Mouse (Mus musculus): ENCODE measurements at regions not wholly inside any gene's neighbourhood (a gene's known extent, or its start where the extent isn't known, plus 50 kb on each side); places are given as distances from the start of the nearest gene placed in this dataset.

- H3K27me3 ChIP-seq (ENCODE audit: control insufficient read depth in 1 of 2, insufficient read depth in 2 of 2, low read length in 2 of 2) = no peaks in the 10 kb centered on the region
- TF ChIP-seq GATA1 (IDR thresholded peaks at IDR 0.05; ENCODE audit: low read depth, low read length) = no peak
- no peak for TF ChIP-seq SIN3A (IDR thresholded peaks at IDR 0.05; ENCODE audit: low read length)
- no peak for TF ChIP-seq NELFE (IDR thresholded peaks at IDR 0.05; ENCODE audit: low read depth, low read length)
- no peak for TF ChIP-seq KAT2A (conservative IDR thresholded peaks at IDR 0.05; ENCODE audit: low read depth, low read length)
- no peak for TF ChIP-seq CHD1 (IDR thresholded peaks at IDR 0.05; ENCODE audit: low read depth, low read length)
- no peak overlapping the region for H3K27ac ChIP-seq (ENCODE audit: control insufficient read depth, low read depth, low read length)
- no peaks in the 10 kb centered on the region for H3K79me2 ChIP-seq (ENCODE audit: control insufficient read depth, insufficient read depth, low read length, poor library complexity)
- H3K9me3 ChIP-seq (replicated peaks; ENCODE audit: insufficient read depth, low read length) = no peaks in the 10 kb centered on the region; the same call in 1 of the 2 replicates
- no peak for DNase-seq (ENCODE audit: low read depth, low spot score)
- H3K36me3 ChIP-seq (ENCODE audit: control insufficient read depth in 1 of 2, insufficient read depth in 2 of 2, low read length in 2 of 2) = no peaks in the 10 kb centered on the region
- H3K4me1 ChIP-seq (ENCODE audit: control insufficient read depth in 1 of 2, insufficient read depth in 2 of 2, low read length in 2 of 2) = no peaks in the 10 kb centered on the region
- H3K9ac ChIP-seq (ENCODE audit: control insufficient read depth, low read depth, low read length, poor library complexity, severe bottlenecking) = no peak overlapping the region
- H3K4me3 ChIP-seq (ENCODE audit: control insufficient read depth in 1 of 2, insufficient read depth in 1 of 2, low read depth in 2 of 2, low read length in 2 of 2) = no peak overlapping the region
Observed at GRCm38 (mm10) chr3:143574035-143574864, 630.8 kb downstream of the Lmo4 start.

- no peak overlapping the region for H3K4me3 ChIP-seq (ENCODE audit: control insufficient read depth in 1 of 2, insufficient read depth in 1 of 2, low read depth in 2 of 2, low read length in 2 of 2)
- TF ChIP-seq RAD21 (IDR thresholded peaks at IDR 0.05; ENCODE audit: low read depth, low read length) (no peak), CTCF (IDR thresholded peaks at IDR 0.05 in 2 of 3, conservative IDR thresholded peaks at IDR 0.05 in 1 of 3; ENCODE audit: control insufficient read depth in 1 of 3, insufficient read depth in 1 of 3, low read depth in 2 of 3, low read length in 3 of 3, poor library complexity in 1 of 3, severe bottlenecking in 1 of 3) (no peak), ZKSCAN1 (IDR thresholded peaks at IDR 0.05; ENCODE audit: low read depth, low read length) (no peak), JUND (IDR thresholded peaks at IDR 0.05; ENCODE audit: low read depth, low read length) (no peak), ZC3H11A (IDR thresholded peaks at IDR 0.05; ENCODE audit: low read depth, low read length) (no peak), CHD1 (IDR thresholded peaks at IDR 0.05; ENCODE audit: low read depth, low read length) (no peak), E2F4 (IDR thresholded peaks at IDR 0.05; ENCODE audit: borderline replicate concordance, low read depth, low read length) (no peak), TAL1 (IDR thresholded peaks at IDR 0.05; ENCODE audit: low read length) (no peak), MXI1 (IDR thresholded peaks at IDR 0.05; ENCODE audit: low read depth, low read length) (no peak), NELFE (IDR thresholded peaks at IDR 0.05; ENCODE audit: low read depth, low read length) (no peak), SIN3A (IDR thresholded peaks at IDR 0.05; ENCODE audit: low read length) (no peak), POLR2AphosphoS5 (IDR thresholded peaks at IDR 0.05; ENCODE audit: borderline replicate concordance, low read depth, low read length) (no peak)
- H3K27ac ChIP-seq (ENCODE audit: control insufficient read depth, low read depth, low read length) = no peak overlapping the region
Observed at GRCm38 (mm10) chr3:143569930-143570329, 635.1 kb downstream of the Lmo4 start.

More at GRCm38 (mm10) chr3:143569930-143570329, 635.1 kb downstream of the Lmo4 start:
- H3K27me3 ChIP-seq (ENCODE audit: control insufficient read depth in 1 of 2, insufficient read depth in 2 of 2, low read length in 2 of 2) = no peaks in the 10 kb centered on the region
- H3K9me3 ChIP-seq (replicated peaks; ENCODE audit: insufficient read depth, low read length) = no peaks in the 10 kb centered on the region; the same call in 1 of the 2 replicates
- DNase-seq (ENCODE audit: low read depth, low spot score) = no peak
- H3K79me2 ChIP-seq (ENCODE audit: control insufficient read depth, insufficient read depth, low read length, poor library complexity) = no peaks in the 10 kb centered on the region
- no peaks in the 10 kb centered on the region for H3K36me3 ChIP-seq (ENCODE audit: control insufficient read depth in 1 of 2, insufficient read depth in 2 of 2, low read length in 2 of 2)
- H3K4me1 ChIP-seq (ENCODE audit: control insufficient read depth in 1 of 2, insufficient read depth in 2 of 2, low read length in 2 of 2) = no peaks in the 10 kb centered on the region
- no peak overlapping the region for H3K9ac ChIP-seq (ENCODE audit: control insufficient read depth, low read depth, low read length, poor library complexity, severe bottlenecking)
